Comparison of ENCODE assay signal across 27 mouse cellular contexts in genomic region chr7:132364506-132364905, GRCm38 (mm10). TPM values are rescaled to one million over a fixed set of nuclear protein-coding genes. Genes with fewer than 3 reads are reported as not detected.
A peak's percentile ranks its signal among the peaks of the same experiment; 100 is the strongest.
DNase-seq lines count a peak whose midpoint lies in the region; ATAC-seq and TF ChIP-seq lines count a peak whose summit lies in the region.
"Had no signal": no experiment of that assay in that cellular context is flagged by ENCODE, and none has a peak within 500 bp of the region (broad histone marks: within the 10 kb centered on the region; RNA-seq: fewer than 3 reads in every experiment).

No protein-coding gene starts in this region.

- peak; percentile 38 to 41 for DNase-seq in spleen, postnatal 36 days (ENCODE audit: low spot score in 2 of 2)
- no peak for DNase-seq in spleen, postnatal 4 days (ENCODE audit: low spot score in 2 of 2)
- DNase-seq in thymus, adult 2 months: peak; percentile 41
- DNase-seq in urinary bladder, postnatal 36 days (ENCODE audit: low spot score in 2 of 2): no peak
- no peak for DNase-seq in cerebellum, postnatal 25 days
- no peak for DNase-seq in embryo, embryonic 11 days
- DNase-seq: adrenal gland, postnatal 10 days; B cell, adult 2 months; cerebellum, adult 8-10 months; gastrocnemius, postnatal 25 days; heart, adult 18-20 months; heart, postnatal 36 days; kidney, postnatal 25 days; retina, postnatal 1 day; right cerebral cortex, postnatal 25 days had no signal

- TF ChIP-seq CTCF in thymus, adult 2 months (IDR thresholded peaks at IDR 0.05; ENCODE audit: borderline replicate concordance, control insufficient read depth, extremely low read depth, insufficient read depth, low read length, poor library complexity): no peak

- no peak for TF ChIP-seq POLR2A in thymus, adult 2 months (IDR thresholded peaks at IDR 0.05; ENCODE audit: control insufficient read depth, extremely low read depth, insufficient read depth, low read length, poor library complexity)

- peak; percentile 62 for ATAC-seq in activated CD4-positive, CD25-positive, alpha-beta regulatory T cell, adult 4 months
- ATAC-seq: forebrain, embryonic 16.5 days; hindbrain, embryonic 16.5 days; intestine, postnatal 0 days; midbrain, embryonic 15.5 days; Patski had no signal

- H3K27me3 ChIP-seq in thymus, adult 2 months (ENCODE audit: control insufficient read depth, insufficient read depth, low read length): no peaks in the 10 kb centered on the region
- H3K27me3 ChIP-seq: midbrain, embryonic 15.5 days; neural tube, embryonic 13.5 days; Patski had no signal

- H3K4me3 ChIP-seq in thymus, adult 2 months (ENCODE audit: control insufficient read depth, insufficient read depth, low read length): no peak overlapping the region
- H3K4me3 ChIP-seq: forebrain, embryonic 10.5 days; left cerebral cortex, adult 2 months; midbrain, embryonic 15.5 days; neural tube, embryonic 13.5 days had no signal

- H3K4me1 ChIP-seq in thymus, adult 2 months (replicated peaks; ENCODE audit: control insufficient read depth, insufficient read depth, low read length): peaks cover 29% of the 10 kb centered on the region

- no peaks in the 10 kb centered on the region for H3K36me3 ChIP-seq in thymus, adult 2 months (ENCODE audit: control insufficient read depth, insufficient read depth, low read length)
- H3K36me3 ChIP-seq: forebrain, embryonic 10.5 days; midbrain, embryonic 15.5 days; neural tube, embryonic 13.5 days had no signal

- 3% methylated on average over 5 of the region's 5 CpGs for WGBS in thymus, adult 2 months

- H3K27ac ChIP-seq in thymus, adult 2 months (ENCODE audit: control insufficient read depth, insufficient read depth, low read length): no peak overlapping the region
- H3K27ac ChIP-seq: forebrain, embryonic 10.5 days; left cerebral cortex, adult 2 months; liver, embryonic 14.5 days; macrophage; midbrain, embryonic 15.5 days; neural tube, embryonic 13.5 days; stomach, postnatal 0 days had no signal

RNA-seq across cellular contexts. Expression of gene Chst15, which starts 47.5 kb away (rescaled TPM):
- 1 to 10 TPM; 2.1 to 4.0 TPM for polyA plus RNA-seq in activated CD4-positive, CD25-positive, alpha-beta regulatory T cell, adult 4 months (2017; shearing (Covaris generic))
- 7.4 and 8.9 TPM in 2 replicates for polyA plus RNA-seq in thymus, adult 2 months (2012; rRNA removed)

Comparison
In these comparisons a context has a peak if more than half of its experiments do, and no peak if none do; other contexts are left out.
1. DNase-seq: peak in spleen, postnatal 36 days (2 of 2) and thymus, adult 2 months (single experiment); none in spleen, postnatal 4 days (0 of 2), urinary bladder, postnatal 36 days (0 of 2), cerebellum, postnatal 25 days (0 of 2) and embryo, embryonic 11 days (single experiment).